Mouse (Mus musculus): ENCODE measurements around the gene Galnt10.

- TF ChIP-seq EP300 (IDR thresholded peaks at IDR 0.05; ENCODE audit: low read length) (no peak), CHD1 (IDR thresholded peaks at IDR 0.05; ENCODE audit: low read depth, low read length) (no peak), TBP (conservative IDR thresholded peaks at IDR 0.05; ENCODE audit: low read depth, low read length) (no peak), CTCF (conservative IDR thresholded peaks at IDR 0.05 in 1 of 2, IDR thresholded peaks at IDR 0.05 in 1 of 2; ENCODE audit: low read depth in 2 of 2, low read length in 2 of 2) (no peak), MAX (IDR thresholded peaks at IDR 0.05; ENCODE audit: low read length) (no peak), ELF1 (IDR thresholded peaks at IDR 0.05; ENCODE audit: low read depth, low read length) (no peak), POLR2A (IDR thresholded peaks at IDR 0.05; ENCODE audit: low read depth, low read length) (no peak), ZMIZ1 (IDR thresholded peaks at IDR 0.05; ENCODE audit: low read depth, low read length) (no peak), MYC (IDR thresholded peaks at IDR 0.05; ENCODE audit: low read depth, low read length) (no peak), ZNF384 (IDR thresholded peaks at IDR 0.05; ENCODE audit: low read depth, low read length) (no peak), TCF12 (IDR thresholded peaks at IDR 0.05; ENCODE audit: low read depth, low read length) (no peak), NRF1 (IDR thresholded peaks at IDR 0.05; ENCODE audit: low read depth, low read length) (no peak), HCFC1 (IDR thresholded peaks at IDR 0.05; ENCODE audit: low read depth, low read length) (no peak)
Measured at GRCm38 (mm10) chr11:57684891-57685290, 39.6 kb downstream of the Galnt10 start.
